Mouse (Mus musculus) embryonic facial prominence, embryonic 15.5 days (tissue): ENCODE data around the gene Tbc1d14. TPM values are rescaled to one million over a fixed set of nuclear protein-coding genes. Genes with fewer than 3 reads are reported as not detected.

Source experiments
- ATAC-seq: fragments of 200-750 bp; cut with Nextera tagmentation; 2 replicates; pipeline ENCODE4 v1.8.0; 2017; ENCODE audit warnings: low read depth, moderate TSS enrichment; ENCODE audit not compliant: insufficient number of reproducible peaks, low FRiP score, low TSS enrichment
- H3K27ac ChIP-seq: fragments of 300-500 bp; sonication (generic); replicated peaks from 2 replicates; pipeline ENCODE4 v1.5.1; 2015; ENCODE audit warnings: mild to moderate bottlenecking, inconsistent platforms
- H3K27me3 ChIP-seq: fragments of 300-500 bp; sonication (generic); 2 replicates; pipeline ENCODE4 v1.6.1; 2015; ENCODE audit warnings: inconsistent platforms
- H3K36me3 ChIP-seq: fragments of 300-500 bp; sonication (generic); 2 replicates; pipeline ENCODE4 v1.6.1; 2015; ENCODE audit warnings: mild to moderate bottlenecking, inconsistent platforms
- H3K4me1 ChIP-seq: fragments of 300-500 bp; sonication (generic); 2 replicates; pipeline ENCODE4 v1.6.1; 2015; ENCODE audit warnings: inconsistent platforms
- H3K4me2 ChIP-seq: fragments of 300-500 bp; sonication (generic); replicated peaks from 2 replicates; pipeline ENCODE4 v1.6.1; 2015; ENCODE audit warnings: mild to moderate bottlenecking, inconsistent platforms
- H3K4me3 ChIP-seq: fragments of 300-500 bp; sonication (generic); replicated peaks from 2 replicates; pipeline ENCODE4 v1.5.1; 2015; ENCODE audit warnings: mild to moderate bottlenecking, inconsistent platforms
- H3K9ac ChIP-seq: fragments of 300-500 bp; sonication (generic); 2 replicates; pipeline ENCODE4 v1.6.1; 2015; ENCODE audit warnings: inconsistent platforms
- H3K9me3 ChIP-seq: fragments of 300-500 bp; sonication (generic); replicated peaks from 2 replicates; pipeline ENCODE4 v1.6.1; 2016; ENCODE audit warnings: inconsistent platforms
- WGBS: fragments of 180-500 bp; shearing (Covaris S2); methylation state at CpG from one replicate; pipeline ENCODE4 v1.1.7; 2015; 5-methylcytosine and 5-hydroxymethylcytosine counted together
- polyA plus RNA-seq: library from polyadenylated mRNA; unstranded; fragments of >200 nt; fragmentation: Nextera tagmentation; extraction: Ambion mirVana; gene quantifications from 2 replicates; pipeline ENCODE4 v1.2.1, GENCODE M21; 2015

Gene Tbc1d14
- polyA plus RNA-seq, 1 experiment from 2014 or later, result 41.3 TPM

- H3K9me3 ChIP-seq, result no peaks in the 10 kb centered on the region
- 90% methylated on average over 7 of the region's 7 CpGs for WGBS
- H3K4me2 ChIP-seq, result no peak overlapping the region
- no peak overlapping the region for H3K27ac ChIP-seq
- ATAC-seq, result no peak
- no peak overlapping the region for H3K9ac ChIP-seq
- no peak overlapping the region for H3K4me3 ChIP-seq
- no peaks in the 10 kb centered on the region for H3K27me3 ChIP-seq
- H3K4me1 ChIP-seq, result no peaks in the 10 kb centered on the region
- peaks cover 74% of the 10 kb centered on the region for H3K36me3 ChIP-seq
Measured at GRCm38 (mm10) chr5:36601492-36601891, 8.4 kb upstream of the Tbc1d14 start.

GRCm38 (mm10) chr5:36598883-36599282, 5.8 kb upstream of the Tbc1d14 start:
- H3K36me3 ChIP-seq, result peaks cover 49% of the 10 kb centered on the region
- ATAC-seq, result no peak
- H3K4me2 ChIP-seq, result no peak overlapping the region
- no peaks in the 10 kb centered on the region for H3K27me3 ChIP-seq
- H3K9ac ChIP-seq, result no peak overlapping the region
- no peak overlapping the region for H3K27ac ChIP-seq
- H3K9me3 ChIP-seq, result no peaks in the 10 kb centered on the region
- no peak overlapping the region for H3K4me3 ChIP-seq
- no peaks in the 10 kb centered on the region for H3K4me1 ChIP-seq
- WGBS, result 90% methylated on average over 1 of the region's 1 CpGs

- H3K27ac ChIP-seq, result no peak overlapping the region
- peaks cover 39% of the 10 kb centered on the region for H3K36me3 ChIP-seq
- H3K4me1 ChIP-seq, result no peaks in the 10 kb centered on the region
- no peak for ATAC-seq
- H3K9ac ChIP-seq, result no peak overlapping the region
- 26% methylated on average over 4 of the region's 4 CpGs for WGBS
- no peak overlapping the region for H3K4me3 ChIP-seq
- no peak overlapping the region for H3K4me2 ChIP-seq
- no peaks in the 10 kb centered on the region for H3K27me3 ChIP-seq
- H3K9me3 ChIP-seq, result no peaks in the 10 kb centered on the region
Measured at GRCm38 (mm10) chr5:36597653-36598052, 4.6 kb upstream of the Tbc1d14 start.

GRCm38 (mm10) chr5:36596225-36596624, 3.1 kb upstream of the Tbc1d14 start:
- Histone ChIP-seq H3K4me1 (no peaks in the 10 kb centered on the region), H3K27ac (no peak overlapping the region), H3K9me3 (no peaks in the 10 kb centered on the region), H3K4me2 (no peak overlapping the region), H3K4me3 (no peak overlapping the region), H3K9ac (no peak overlapping the region), H3K27me3 (no peaks in the 10 kb centered on the region), H3K36me3 (peaks cover 24% of the 10 kb centered on the region)
- ATAC-seq, result no peak
- 58% methylated on average over 5 of the region's 5 CpGs for WGBS

DNA sequence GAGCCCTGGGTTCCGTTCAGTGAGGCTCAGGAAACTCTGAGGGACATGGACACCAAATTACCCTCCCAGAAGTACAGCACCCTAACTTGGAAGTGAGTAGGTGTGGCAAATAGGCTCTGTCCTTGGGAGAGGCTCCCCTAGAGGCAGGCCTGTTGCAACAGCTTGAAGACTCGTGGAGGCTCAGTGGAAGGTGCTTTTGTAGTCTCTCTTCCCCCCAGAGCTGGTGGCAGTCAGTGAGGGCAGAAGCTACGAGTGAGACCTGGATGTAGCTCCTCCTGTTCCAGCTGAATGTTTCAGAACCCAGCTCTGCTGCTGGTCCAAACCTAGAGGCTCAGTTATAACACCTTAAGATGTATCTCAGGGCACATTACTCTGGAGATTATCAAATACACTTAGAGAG, 2.0 kb upstream of the Tbc1d14 start:
- Histone ChIP-seq H3K36me3 (peaks cover 14% of the 10 kb centered on the region), H3K4me3 (no peak overlapping the region), H3K4me1 (no peaks in the 10 kb centered on the region), H3K27ac (no peak overlapping the region), H3K9me3 (no peaks in the 10 kb centered on the region), H3K4me2 (no peak overlapping the region), H3K27me3 (no peaks in the 10 kb centered on the region), H3K9ac (no peak overlapping the region)
- no peak for ATAC-seq
- 22% methylated on average over 3 of the region's 3 CpGs for WGBS

DNA sequence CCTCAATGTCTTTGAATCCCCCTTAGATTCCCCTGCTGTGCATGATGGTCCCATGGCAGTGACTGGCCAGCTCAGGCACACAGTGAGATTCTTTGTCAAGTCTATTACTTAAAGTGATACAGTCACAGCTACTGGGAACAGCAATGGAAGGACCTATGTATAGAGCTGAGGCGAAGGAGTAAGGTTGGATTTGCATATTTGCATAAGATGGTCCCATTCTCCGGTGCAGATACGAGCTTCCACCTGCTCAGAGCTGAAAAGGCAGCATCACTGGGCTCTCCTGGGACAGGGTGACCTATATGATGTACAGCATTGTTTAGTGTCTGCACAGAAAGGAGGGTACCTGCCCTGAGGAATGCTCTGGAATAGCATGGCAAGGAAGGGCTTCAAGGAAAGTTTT, 1.3 kb upstream of the Tbc1d14 start:
- Histone ChIP-seq H3K27me3 (no peaks in the 10 kb centered on the region), H3K4me3 (no peak overlapping the region), H3K9ac (no peak overlapping the region), H3K4me1 (no peaks in the 10 kb centered on the region), H3K4me2 (no peak overlapping the region), H3K9me3 (no peaks in the 10 kb centered on the region), H3K27ac (no peak overlapping the region), H3K36me3 (peaks cover 7% of the 10 kb centered on the region)
- 83% methylated on average over 3 of the region's 3 CpGs for WGBS
- ATAC-seq, result no peak

- ATAC-seq, result peak; percentile 51; the same call in 1 of the 2 replicates
- no peak overlapping the region for H3K4me2 ChIP-seq
- H3K4me3 ChIP-seq, result no peak overlapping the region
- no peak overlapping the region for H3K27ac ChIP-seq
- H3K36me3 ChIP-seq, result no peaks in the 10 kb centered on the region
- H3K9me3 ChIP-seq, result no peaks in the 10 kb centered on the region
- H3K9ac ChIP-seq, result no peak overlapping the region
- H3K4me1 ChIP-seq, result no peaks in the 10 kb centered on the region
- WGBS, result 58% methylated on average over 5 of the region's 5 CpGs
- no peaks in the 10 kb centered on the region; the same call in 1 of the 2 replicates for H3K27me3 ChIP-seq
Measured at GRCm38 (mm10) chr5:36590499-36590920, 2.6 kb downstream of the Tbc1d14 start.

GRCm38 (mm10) chr5:36584299-36584698, 8.8 kb downstream of the Tbc1d14 start:
- Histone ChIP-seq H3K4me1 (peaks cover 22% of the 10 kb centered on the region), H3K36me3 (no peaks in the 10 kb centered on the region), H3K9me3 (no peaks in the 10 kb centered on the region), H3K4me3 (no peak overlapping the region), H3K9ac (no peak overlapping the region), H3K27me3 (no peaks in the 10 kb centered on the region; the same call in 1 of the 2 replicates), H3K27ac (no peak overlapping the region), H3K4me2 (no peak overlapping the region)
- WGBS, result 65% methylated on average over 6 of the region's 6 CpGs
- ATAC-seq, result no peak

DNA sequence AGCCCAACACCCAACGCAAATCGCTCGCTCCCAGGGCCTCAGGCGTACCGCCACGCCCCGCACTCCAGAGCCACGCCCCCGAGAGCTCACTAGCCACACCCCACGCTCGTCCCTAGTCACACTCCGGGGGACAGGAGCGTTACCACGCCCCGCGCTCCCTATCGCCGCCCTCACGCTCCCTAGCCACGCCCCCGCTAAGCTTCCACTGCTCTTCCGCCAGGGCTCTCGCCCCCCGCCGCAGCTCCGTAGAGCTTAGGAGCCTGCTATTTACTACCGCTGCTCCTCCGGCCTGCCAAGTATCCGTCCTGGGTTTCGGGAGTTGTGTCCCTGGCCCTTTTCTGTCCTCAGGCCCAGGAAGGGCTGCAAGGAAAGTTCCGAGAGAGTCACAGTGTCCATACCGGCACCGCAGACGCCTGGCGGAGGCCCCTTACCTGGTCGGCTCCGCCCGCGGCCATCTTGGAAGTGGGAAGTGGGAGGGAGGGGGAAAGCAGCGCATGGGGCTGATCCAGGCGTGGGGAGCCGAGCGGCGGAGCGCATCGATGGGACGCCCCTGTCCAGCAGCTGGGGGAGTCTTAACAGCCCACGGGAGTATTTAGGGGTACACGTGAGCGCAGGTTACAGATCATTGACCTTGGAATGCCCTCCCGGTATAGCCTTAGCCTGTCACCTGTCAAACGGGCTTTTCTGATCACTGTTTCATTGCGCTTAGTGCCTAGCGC, 11.0 kb downstream of the Tbc1d14 start:
- Histone ChIP-seq H3K9me3 (no peaks in the 10 kb centered on the region), H3K4me2 (peak overlapping the region; percentile 99), H3K27me3 (no peaks in the 10 kb centered on the region; the same call in 1 of the 2 replicates), H3K4me1 (peaks cover 22% of the 10 kb centered on the region), H3K9ac (peak overlapping the region; percentile 51), H3K36me3 (no peaks in the 10 kb centered on the region), H3K27ac (peak overlapping the region; percentile 90), H3K4me3 (peak overlapping the region; percentile 68)
- ATAC-seq, result peak; percentile 99
- WGBS, result 1% methylated on average over 54 of the region's 54 CpGs

GRCm38 (mm10) chr5:36581259-36581923, 11.7 kb downstream of the Tbc1d14 start:
- under 1% methylated on average over 40 of the region's 40 CpGs for WGBS
- peaks cover 22% of the 10 kb centered on the region for H3K4me1 ChIP-seq

GRCm38 (mm10) chr5:36579967-36580366, 13.1 kb downstream of the Tbc1d14 start:
- 72% methylated on average over 7 of the region's 7 CpGs for WGBS
- H3K27ac ChIP-seq, result no peak overlapping the region
- H3K9ac ChIP-seq, result no peak overlapping the region
- no peak overlapping the region for H3K4me3 ChIP-seq
- no peaks in the 10 kb centered on the region for H3K36me3 ChIP-seq
- no peak for ATAC-seq
- no peaks in the 10 kb centered on the region for H3K9me3 ChIP-seq
- H3K4me2 ChIP-seq, result no peak overlapping the region
- H3K27me3 ChIP-seq, result no peaks in the 10 kb centered on the region
- peaks cover 28% of the 10 kb centered on the region for H3K4me1 ChIP-seq

More at GRCm38 (mm10) chr5:36581259-36581923, 11.7 kb downstream of the Tbc1d14 start:
- Histone ChIP-seq H3K4me3 (peak overlapping the region; percentile 68), H3K9me3 (no peaks in the 10 kb centered on the region), H3K27me3 (no peaks in the 10 kb centered on the region; the same call in 1 of the 2 replicates), H3K27ac (0 out of 2 replicates have a peak overlapping the region, but pooled peaks have one; percentile 56), H3K4me2 (peak overlapping the region; percentile 99), H3K36me3 (no peaks in the 10 kb centered on the region), H3K9ac (peak overlapping the region; percentile 50)
- ATAC-seq, result 0 out of 2 replicates have a peak, but pooled peaks have one; percentile 0
